Mouse (Mus musculus): ENCODE measurements around the gene Tmem88. TPM values are rescaled to one million over a fixed set of nuclear protein-coding genes. Genes with fewer than 3 reads are reported as not detected.

Gene Tmem88
- total and polyA plus RNA-seq, 3 experiments: 0.16 to 0.25 TPM; not detected in 1

- in situ Hi-C loops (cut with MboI; ENCODE audit: low pct_ligation_motif_present, low pct_unique_long_range_greater_than_20kb, low sequenced_read_pairs): no loop called here
- TF ChIP-seq MAZ (IDR thresholded peaks at IDR 0.05; ENCODE audit: low read depth, low read length) (no peak), GABPA (IDR thresholded peaks at IDR 0.05; ENCODE audit: insufficient replicate concordance, low read depth, low read length) (no peak), EP300 (IDR thresholded peaks at IDR 0.05; ENCODE audit: low read length) (no peak), TBP (conservative IDR thresholded peaks at IDR 0.05; ENCODE audit: low read depth, low read length) (no peak), CHD2 (IDR thresholded peaks at IDR 0.05; ENCODE audit: low read length) (no peak), ZKSCAN1 (IDR thresholded peaks at IDR 0.05; ENCODE audit: borderline replicate concordance, low read depth, low read length) (no peak), USF1 (IDR thresholded peaks at IDR 0.05; ENCODE audit: low read depth, low read length) (no peak), HCFC1 (IDR thresholded peaks at IDR 0.05; ENCODE audit: low read depth, low read length) (no peak), NELFE (IDR thresholded peaks at IDR 0.05; ENCODE audit: low read depth, low read length) (no peak), CTCF (conservative IDR thresholded peaks at IDR 0.05 in 1 of 2, IDR thresholded peaks at IDR 0.05 in 1 of 2; ENCODE audit: low read depth in 2 of 2, low read length in 2 of 2) (no peak), MYC (IDR thresholded peaks at IDR 0.05; ENCODE audit: low read depth, low read length) (no peak), USF2 (conservative IDR thresholded peaks at IDR 0.05; ENCODE audit: low read depth, low read length) (no peak), POLR2AphosphoS2 (IDR thresholded peaks at IDR 0.05; ENCODE audit: low read depth, low read length) (no peak; the same call in 1 of the 2 replicates), CHD1 (IDR thresholded peaks at IDR 0.05; ENCODE audit: low read depth, low read length) (no peak), ZC3H11A (IDR thresholded peaks at IDR 0.05; ENCODE audit: low read depth, low read length) (no peak), POLR2A (IDR thresholded peaks at IDR 0.05; ENCODE audit: low read depth, low read length) (no peak)
- H3K9ac ChIP-seq (ENCODE audit: insufficient read depth, low read depth): no peak overlapping the region
- H3K36me3 ChIP-seq (replicated peaks in 1 of 2; ENCODE audit: control insufficient read depth in 1 of 2, insufficient read depth in 1 of 2, low read length in 1 of 2): peaks cover 10 to 35% of the 10 kb centered on the region in 2 experiments
- no peak overlapping the region for H3K27ac ChIP-seq (ENCODE audit: insufficient read depth, low read depth)
- dilution Hi-C loops (cut with MboI; ENCODE audit: extremely low pct_ligation_motif_present, extremely low pct_unique_long_range_greater_than_20kb, low sequenced_read_pairs): no loop called here
- H3K27me3 ChIP-seq (replicated peaks): no peaks in the 10 kb centered on the region
- H3K9me3 ChIP-seq (replicated peaks; ENCODE audit: low read length): no peaks in the 10 kb centered on the region
- DNase-seq (ENCODE audit: extremely low read depth): no peak
- no peak overlapping the region for H3K4me3 ChIP-seq (replicated peaks in 1 of 3; ENCODE audit: low read depth in 2 of 3, low read length in 2 of 3, poor library complexity in 1 of 3)
- H3K4me1 ChIP-seq (ENCODE audit: control insufficient read depth in 1 of 2, insufficient read depth in 2 of 2): peaks cover 0 to 5% of the 10 kb centered on the region in 2 experiments; a peak in 2 of 4 replicates
- H3K4me2 ChIP-seq (ENCODE audit: insufficient read depth, low read depth, poor library complexity, severe bottlenecking): no peak overlapping the region
- peaks cover 6% of the 10 kb centered on the region for H3K79me2 ChIP-seq (replicated peaks; ENCODE audit: control insufficient read depth, extremely low read depth, insufficient read depth, poor library complexity, severe bottlenecking)
Measured at GRCm38 (mm10) chr11:69389531-69390399, 8.3 kb downstream of the Tmem88 start.

- 0 out of 4 replicates have a peak, but pooled peaks cover 0 to under 1% of the 10 kb centered on the region in 2 experiments for H3K4me1 ChIP-seq (ENCODE audit: control insufficient read depth in 1 of 2, insufficient read depth in 2 of 2)
- H3K36me3 ChIP-seq (replicated peaks in 1 of 2; ENCODE audit: control insufficient read depth in 1 of 2, insufficient read depth in 1 of 2, low read length in 1 of 2): peaks cover 10 to 41% of the 10 kb centered on the region in 2 experiments
- in situ Hi-C loops (cut with MboI; ENCODE audit: low pct_ligation_motif_present, low pct_unique_long_range_greater_than_20kb, low sequenced_read_pairs) (no loop called here), dilution Hi-C loops (cut with MboI; ENCODE audit: extremely low pct_ligation_motif_present, extremely low pct_unique_long_range_greater_than_20kb, low sequenced_read_pairs) (no loop called here)
- no peaks in the 10 kb centered on the region for H3K9me3 ChIP-seq (replicated peaks; ENCODE audit: low read length)
- TF ChIP-seq ZKSCAN1 (IDR thresholded peaks at IDR 0.05; ENCODE audit: borderline replicate concordance, low read depth, low read length): no peak
- TF ChIP-seq POLR2A (IDR thresholded peaks at IDR 0.05; ENCODE audit: low read depth, low read length): no peak
- no peak for TF ChIP-seq MEF2A (IDR thresholded peaks at IDR 0.05; ENCODE audit: borderline replicate concordance, low read depth, low read length)
- peak; percentile 90 for TF ChIP-seq ZNF384 (IDR thresholded peaks at IDR 0.05; ENCODE audit: low read depth, low read length)
- TF ChIP-seq MXI1 (IDR thresholded peaks at IDR 0.05; ENCODE audit: low read depth, low read length): no peak
- peak in 1 of 2 experiments; percentile 29; a peak in 1 of 4 replicates for TF ChIP-seq CTCF (conservative IDR thresholded peaks at IDR 0.05 in 1 of 2, IDR thresholded peaks at IDR 0.05 in 1 of 2; ENCODE audit: low read depth in 2 of 2, low read length in 2 of 2)
- no peak for TF ChIP-seq JUND (conservative IDR thresholded peaks at IDR 0.05; ENCODE audit: low read depth, low read length)
- no peak for TF ChIP-seq NELFE (IDR thresholded peaks at IDR 0.05; ENCODE audit: low read depth, low read length)
- no peak for TF ChIP-seq GABPA (IDR thresholded peaks at IDR 0.05; ENCODE audit: insufficient replicate concordance, low read depth, low read length)
- TF ChIP-seq SMC3 (IDR thresholded peaks at IDR 0.05; ENCODE audit: low read depth, low read length): 0 out of 2 replicates have a peak, but pooled peaks have one; percentile 14
- TF ChIP-seq MAX (IDR thresholded peaks at IDR 0.05; ENCODE audit: low read length): no peak
- no peak for TF ChIP-seq EP300 (IDR thresholded peaks at IDR 0.05; ENCODE audit: low read length)
- H3K27ac ChIP-seq (ENCODE audit: insufficient read depth, low read depth): no peak overlapping the region
- no peak for DNase-seq (ENCODE audit: extremely low read depth)
- H3K4me3 ChIP-seq (replicated peaks in 1 of 3; ENCODE audit: low read depth in 2 of 3, low read length in 2 of 3, poor library complexity in 1 of 3): no peak overlapping the region
- no peak overlapping the region for H3K4me2 ChIP-seq (ENCODE audit: insufficient read depth, low read depth, poor library complexity, severe bottlenecking)
- no peak overlapping the region for H3K9ac ChIP-seq (ENCODE audit: insufficient read depth, low read depth)
- H3K79me2 ChIP-seq (replicated peaks; ENCODE audit: control insufficient read depth, extremely low read depth, insufficient read depth, poor library complexity, severe bottlenecking): no peaks in the 10 kb centered on the region
- no peaks in the 10 kb centered on the region for H3K27me3 ChIP-seq (replicated peaks)
Measured at GRCm38 (mm10) chr11:69388680-69389079, 9.4 kb downstream of the Tmem88 start.

All from CH12.LX (cell line).